Mouse (Mus musculus) ES-E14 (cell line): Measurements from ENCODE around the gene Idh3a. TPM values are rescaled to one million over a fixed set of nuclear protein-coding genes. Genes with fewer than 3 reads are reported as not detected.
A peak's percentile ranks its signal among the peaks of the same experiment; 100 is the strongest.

ENCODE experiments used
- DNase-seq: peaks from one replicate; pipeline ENCODE4 v3.0.0-alpha.2; 2013; ENCODE audit warnings: low read depth, low spot score
- H3K27ac ChIP-seq: 2 replicates; pipeline ENCODE4 v1.5.1; 2012; ENCODE audit warnings: low read depth, mild to moderate bottlenecking, low read length, moderate library complexity, mixed read lengths; ENCODE audit not compliant: poor library complexity, insufficient read depth, severe bottlenecking
- H3K36me3 ChIP-seq: 2 replicates; pipeline ENCODE4 v1.6.1; 2012; ENCODE audit warnings: mild to moderate bottlenecking, low read length, moderate library complexity, mixed read lengths; ENCODE audit not compliant: control insufficient read depth, poor library complexity, insufficient read depth, severe bottlenecking
- H3K4me1 ChIP-seq, 2 experiments: fragments of 150-350 bp in 1 of 2; sonication (generic) in 1 of 2; 2 replicates each; pipeline ENCODE4 v1.6.1; 2012; ENCODE audit warnings: low read length in 2 of 2, mild to moderate bottlenecking in 1 of 2, mixed read lengths in 1 of 2; ENCODE audit not compliant: control insufficient read depth in 2 of 2, insufficient read depth in 2 of 2, poor library complexity in 1 of 2
- H3K4me3 ChIP-seq, 2 experiments: fragments of 150-350 bp in 1 of 2; sonication (generic) in 1 of 2; 2 replicates each; pipeline ENCODE4 v1.5.1; 2012; ENCODE audit warnings: low read length in 2 of 2, low read depth in 1 of 2, mild to moderate bottlenecking in 1 of 2, mixed read lengths in 1 of 2; ENCODE audit not compliant: insufficient read depth in 1 of 2, poor library complexity in 1 of 2, severe bottlenecking in 1 of 2
- H3K9ac ChIP-seq: 2 replicates; pipeline ENCODE4 v1.6.1; 2012; ENCODE audit warnings: low read depth, mild to moderate bottlenecking, low read length, mixed read lengths; ENCODE audit not compliant: poor library complexity, insufficient read depth, severe bottlenecking
- H3K9me3 ChIP-seq: fragments of 150-350 bp; sonication (generic); 2 replicates; pipeline ENCODE4 v1.6.1; 2012; ENCODE audit warnings: low read depth, mild to moderate bottlenecking, low read length; ENCODE audit not compliant: control insufficient read depth, insufficient read depth
- CHD2 ChIP-seq: IDR thresholded peaks from 2 replicates; pipeline ENCODE4 v1.6.1; 2014; ENCODE audit warnings: mild to moderate bottlenecking, low read depth, low read length, inconsistent platforms
- HCFC1 ChIP-seq: IDR thresholded peaks from 2 replicates; pipeline ENCODE4 v1.6.1; 2012; ENCODE audit warnings: low read length, inconsistent platforms, borderline replicate concordance; ENCODE audit not compliant: insufficient read depth
- MAFK ChIP-seq: IDR thresholded peaks from 2 replicates; pipeline ENCODE4 v1.6.1; 2014; ENCODE audit warnings: mild to moderate bottlenecking, low read depth, low read length, inconsistent platforms; ENCODE audit not compliant: insufficient read depth
- ZC3H11A ChIP-seq: IDR thresholded peaks from 2 replicates; pipeline ENCODE4 v1.6.1; 2012; ENCODE audit warnings: low read depth, mild to moderate bottlenecking, inconsistent platforms, low read length, borderline replicate concordance
- ZNF384 ChIP-seq: IDR thresholded peaks from 2 replicates; pipeline ENCODE4 v1.6.1; 2012; ENCODE audit warnings: low read depth, low read length, inconsistent platforms
- in situ Hi-C, 2 experiments: fragments of 600-800 bp; cut with MboI; formaldehyde crosslinking; loops; one replicate each; pipeline ENCODE4 v1.15.1; 2025; ENCODE audit warnings: low sequenced_read_pairs in 2 of 2, inconsistent platforms in 1 of 2; ENCODE audit not compliant: unreplicated experiment in 2 of 2
- total RNA-seq: library from RNA; depleted of rRNA; stranded (reverse); fragments of 300-350 nt; gene quantifications from 2 replicates; pipeline ENCODE4 v1.2.3, GENCODE M21; 2012

Idh3a gene
- total RNA-seq, 1 experiment, result 79.2 TPM

DNA sequence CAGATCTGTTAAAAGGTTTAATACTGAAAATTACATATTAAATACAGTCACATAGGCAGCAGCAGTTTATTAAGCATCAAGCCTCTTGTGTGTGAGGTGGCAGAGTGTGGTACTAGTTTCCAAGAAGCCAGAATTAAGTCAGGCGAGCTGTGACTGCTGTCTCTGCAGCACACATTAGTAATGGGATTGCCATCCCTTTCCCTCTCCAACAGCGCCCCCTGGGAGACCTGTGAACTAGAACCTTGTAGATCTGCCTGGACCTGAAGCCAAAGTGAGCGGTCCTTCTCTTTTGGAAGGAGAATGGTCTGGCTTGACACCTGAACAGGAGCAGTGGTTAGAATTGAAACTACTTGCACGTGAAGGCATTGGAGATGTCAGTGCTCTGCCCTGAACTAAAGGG lies 18.8 kb downstream of the Idh3a start:
- Histone ChIP-seq H3K4me1 (peaks cover 0 to 2% of the 10 kb centered on the region in 2 experiments; a peak in 1 of 4 replicates), H3K27ac (no peak overlapping the region), H3K9me3 (no peaks in the 10 kb centered on the region), H3K36me3 (peaks cover 30% of the 10 kb centered on the region), H3K4me3 (no peak overlapping the region), H3K9ac (no peak overlapping the region)
- no peak for TF ChIP-seq ZC3H11A
- TF ChIP-seq HCFC1, result no peak
- TF ChIP-seq CHD2, result no peak
- no peak for TF ChIP-seq ZNF384
- TF ChIP-seq MAFK, result no peak
- peak; percentile 62 for DNase-seq
- in situ Hi-C loops, result no loop called here

GRCm38 (mm10) chr9:54612781-54613191 lies 26.7 kb downstream of the Idh3a start:
- Histone ChIP-seq H3K4me1 (peaks cover 0 to 5% of the 10 kb centered on the region in 2 experiments; a peak in 1 of 4 replicates), H3K9ac (no peak overlapping the region), H3K9me3 (no peaks in the 10 kb centered on the region), H3K27ac (no peak overlapping the region), H3K36me3 (no peaks in the 10 kb centered on the region), H3K4me3 (no peak overlapping the region)
- TF ChIP-seq CHD2, result no peak
- TF ChIP-seq MAFK, result no peak
- no peak for TF ChIP-seq HCFC1
- TF ChIP-seq ZC3H11A, result no peak
- no peak for TF ChIP-seq ZNF384
- no peak for DNase-seq
- in situ Hi-C loops, result no loop called here

DNA sequence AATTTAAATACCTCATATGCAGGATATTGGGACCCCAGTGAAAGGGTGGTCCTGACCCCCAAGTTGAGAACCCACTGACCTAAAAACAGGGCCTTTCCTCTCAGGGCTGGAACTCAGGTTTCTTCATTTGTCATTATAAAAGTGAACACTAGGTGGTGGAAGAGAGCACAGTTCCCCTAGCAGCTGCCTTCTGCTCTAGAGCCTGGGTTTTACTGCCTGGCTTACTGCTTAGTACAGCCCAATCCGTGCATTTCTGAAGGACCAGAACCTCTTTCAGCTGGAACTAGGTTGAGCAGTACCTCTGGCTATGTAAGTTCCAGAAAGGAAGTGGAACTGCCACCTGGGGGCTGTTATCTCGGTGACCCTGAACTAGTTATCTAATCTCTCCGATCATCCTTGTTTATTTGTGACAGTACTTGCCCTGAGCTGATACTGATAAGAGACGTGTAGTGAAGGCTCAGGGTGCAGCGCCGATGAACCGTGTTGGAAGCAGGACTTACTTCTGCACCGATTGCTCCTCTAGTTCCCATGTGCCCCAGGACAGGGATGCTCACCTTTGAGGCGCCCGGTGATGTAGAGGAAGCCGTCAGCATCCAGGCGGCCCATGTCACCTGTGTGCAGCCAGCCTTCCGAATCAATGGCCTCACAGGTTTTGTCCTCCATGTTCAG lies 28.2 kb downstream of the Idh3a start:
- DNase-seq, result peak; percentile 49
- no peaks in the 10 kb centered on the region for H3K36me3 ChIP-seq
- H3K4me3 ChIP-seq, result no peak overlapping the region
- 0 out of 2 replicates have a peak overlapping the region, but pooled peaks have one; percentile 6 for H3K9ac ChIP-seq
- H3K4me1 ChIP-seq, result peaks cover 0 to 5% of the 10 kb centered on the region in 2 experiments; a peak in 1 of 4 replicates
- TF ChIP-seq HCFC1 (no peak), ZC3H11A (no peak), MAFK (no peak), ZNF384 (no peak)
- in situ Hi-C loops, result no loop called here
- no peaks in the 10 kb centered on the region for H3K9me3 ChIP-seq
- no peak overlapping the region for H3K27ac ChIP-seq

GRCm38 (mm10) chr9:54627240-54627639 lies 41.1 kb downstream of the Idh3a start:
- no peak overlapping the region for H3K27ac ChIP-seq
- H3K9ac ChIP-seq, result no peak overlapping the region
- H3K9me3 ChIP-seq, result no peaks in the 10 kb centered on the region
- in situ Hi-C loops, result no loop called here
- TF ChIP-seq ZC3H11A (no peak), MAFK (no peak)
- DNase-seq, result no peak
- no peak overlapping the region for H3K4me3 ChIP-seq
- no peaks in the 10 kb centered on the region for H3K4me1 ChIP-seq
- no peaks in the 10 kb centered on the region for H3K36me3 ChIP-seq

DNA sequence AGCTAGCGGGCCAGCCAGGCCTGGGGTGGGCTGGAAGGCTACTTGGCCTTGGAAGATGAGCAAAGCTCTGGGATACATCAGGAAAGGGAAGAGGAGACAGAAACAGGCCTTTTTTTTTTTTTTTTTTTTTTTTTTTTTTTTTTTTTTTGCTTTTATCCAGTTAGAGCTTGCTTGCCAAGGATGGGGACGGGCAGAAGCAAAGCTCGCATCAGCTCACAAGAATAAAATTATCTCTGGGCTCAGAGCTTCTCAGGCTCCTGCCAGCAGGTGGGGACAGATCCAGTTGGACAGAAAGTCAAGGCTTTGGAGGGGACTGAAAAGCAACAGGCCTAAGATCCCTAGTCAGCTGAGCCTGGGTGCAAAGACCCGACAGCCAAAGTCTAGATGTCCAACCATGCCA lies 42.6 kb downstream of the Idh3a start:
- no peaks in the 10 kb centered on the region for H3K36me3 ChIP-seq
- in situ Hi-C loops, result no loop called here
- TF ChIP-seq ZNF384, result peak; percentile 56; the same call in 1 of the 2 replicates
- TF ChIP-seq MAFK, result no peak
- no peak overlapping the region for H3K9ac ChIP-seq
- H3K4me3 ChIP-seq, result no peak overlapping the region
- H3K27ac ChIP-seq, result no peak overlapping the region
- H3K9me3 ChIP-seq, result no peaks in the 10 kb centered on the region
- H3K4me1 ChIP-seq, result no peaks in the 10 kb centered on the region
- no peak for DNase-seq
